Mouse (Mus musculus): ENCODE measurements around the gene Zbtb20. TPM values are rescaled to one million over a fixed set of nuclear protein-coding genes. Genes with fewer than 3 reads are reported as not detected.

Zbtb20 gene
- 100 to 1,000 TPM; 113 to 128 TPM for total RNA-seq (2021)
- polyA plus RNA-seq (2012; rRNA removed) = 52.1 and 52.9 TPM in 2 replicates
- long read RNA-seq, partial matches to known transcripts = 2 of 12 reads
- long read RNA-seq, other reads (novel, unspliced or antisense) = 10 of 12 reads

GRCm38 (mm10) chr16:42875852-42875980 lies at the start of gene Zbtb20:
Zbtb20 (plus strand) TSS chr16:42875881.
- no peak for DNase-seq

GRCm38 (mm10) chr16:42835940-42836339 lies 39.7 kb upstream of the Zbtb20 start:
- no peak for DNase-seq

- DNase-seq = no peak
Measured at GRCm38 (mm10) chr16:42836404-42837120, 39.1 kb upstream of the Zbtb20 start.

GRCm38 (mm10) chr16:42838226-42838625 lies 37.5 kb upstream of the Zbtb20 start:
- DNase-seq = peak; percentile 37

- DNase-seq = no peak
Measured at GRCm38 (mm10) chr16:42857564-42858183, 18.0 kb upstream of the Zbtb20 start.

- DNase-seq = no peak
Measured at GRCm38 (mm10) chr16:42859251-42859650, 16.4 kb upstream of the Zbtb20 start.

GRCm38 (mm10) chr16:42863231-42863630 lies 12.4 kb upstream of the Zbtb20 start:
- no peak for DNase-seq

- no peak for DNase-seq
Measured at GRCm38 (mm10) chr16:42866061-42866460, 9.6 kb upstream of the Zbtb20 start.

- DNase-seq = no peak
Measured at GRCm38 (mm10) chr16:42872101-42872500, 3.6 kb upstream of the Zbtb20 start.

- DNase-seq = no peak
Measured at GRCm38 (mm10) chr16:42873942-42874341, 1.7 kb upstream of the Zbtb20 start.

GRCm38 (mm10) chr16:42874456-42874855 lies 1.2 kb upstream of the Zbtb20 start:
- peak; percentile 62 for DNase-seq

GRCm38 (mm10) chr16:42874910-42875851 lies 500 bp upstream of the Zbtb20 start:
- DNase-seq = peak; percentile 99

GRCm38 (mm10) chr16:42876021-42877000 lies 630 bp downstream of the Zbtb20 start:
- DNase-seq = peak; percentile 92

- DNase-seq = no peak
Measured at GRCm38 (mm10) chr16:42880046-42880445, 4.4 kb downstream of the Zbtb20 start.

- peak; percentile 70 for DNase-seq
Measured at GRCm38 (mm10) chr16:42885538-42885937, 9.9 kb downstream of the Zbtb20 start.

GRCm38 (mm10) chr16:42885964-42886363 lies 10.3 kb downstream of the Zbtb20 start:
- no peak for DNase-seq

GRCm38 (mm10) chr16:42897125-42897693 lies 21.5 kb downstream of the Zbtb20 start:
- DNase-seq = peak; percentile 53

GRCm38 (mm10) chr16:42900328-42900727 lies 24.6 kb downstream of the Zbtb20 start:
- no peak for DNase-seq

GRCm38 (mm10) chr16:42907283-42907701 lies 31.6 kb downstream of the Zbtb20 start:
- peak; percentile 76 for DNase-seq

GRCm38 (mm10) chr16:42908381-42908780 lies 32.7 kb downstream of the Zbtb20 start:
- no peak for DNase-seq

GRCm38 (mm10) chr16:42908896-42909295 lies 33.2 kb downstream of the Zbtb20 start:
- no peak for DNase-seq

All from adrenal gland, adult 2 months (tissue).